Comparison of ENCODE assay signal across 25 mouse cellular contexts in genomic region chr14:60273346-60273745, GRCm38 (mm10). TPM values are rescaled to one million over a fixed set of nuclear protein-coding genes. Genes with fewer than 3 reads are reported as not detected.
DNase-seq lines count a peak whose midpoint lies in the region; ATAC-seq and TF ChIP-seq lines count a peak whose summit lies in the region.
"Had no signal": no experiment of that assay in that cellular context is flagged by ENCODE, and none has a peak within 500 bp of the region (broad histone marks: within the 10 kb centered on the region; RNA-seq: fewer than 3 reads in every experiment).

No protein-coding gene starts in this region.

- no peak for TF ChIP-seq POLR2A in olfactory bulb, adult 2 months (IDR thresholded peaks at IDR 0.05; ENCODE audit: insufficient read depth, low read depth, low read length)

- H3K4me2 ChIP-seq in forebrain, postnatal 0 days (ENCODE audit: low read depth): no peak overlapping the region
- H3K4me2 ChIP-seq in forebrain, embryonic 14.5 days (ENCODE audit: low read length): no peak overlapping the region
- H3K4me2 ChIP-seq in liver, embryonic 16.5 days (ENCODE audit: low read depth, low read length): peak overlapping the region; percentile 10; the same call in 1 of the 2 replicates
- H3K4me2 ChIP-seq: embryonic facial prominence, embryonic 13.5 days; heart, embryonic 11.5 days; hindbrain, embryonic 15.5 days; midbrain, embryonic 12.5 days had no signal

- no peak for DNase-seq in forebrain, postnatal 0 days
- DNase-seq in forebrain, embryonic 14.5 days (ENCODE audit: low spot score): no peak
- DNase-seq in liver: no peak
- no peak for DNase-seq in frontal cortex, postnatal 14 days (ENCODE audit: low spot score in 2 of 2)
- no peak for DNase-seq in cerebellum, postnatal 14 days
- DNase-seq: cerebellum, adult 11 months; cerebellum, postnatal 36 days; gastrocnemius, postnatal 14 days; heart, postnatal 14 days; kidney, postnatal 14 days; layer of hippocampus, postnatal 36 days; right cerebral cortex, adult 18-20 months; thymus, postnatal 36 days had no signal

- 77% methylated on average over 6 of the region's 6 CpGs for WGBS in forebrain, postnatal 0 days
- WGBS in forebrain, embryonic 14.5 days: 84% methylated on average over 6 of the region's 6 CpGs
- 40% methylated on average over 6 of the region's 6 CpGs for WGBS in liver, embryonic 16.5 days (ENCODE audit: insufficient replicate concordance)
- 75% methylated on average over 6 of the region's 6 CpGs for WGBS in olfactory bulb, adult 2 months

- H3K4me1 ChIP-seq in forebrain, postnatal 0 days (ENCODE audit: insufficient read depth): no peaks in the 10 kb centered on the region
- H3K4me1 ChIP-seq in forebrain, embryonic 14.5 days (ENCODE audit: control insufficient read depth, insufficient read depth, low read length): no peaks in the 10 kb centered on the region
- peaks cover 3% of the 10 kb centered on the region for H3K4me1 ChIP-seq in liver, embryonic 16.5 days (ENCODE audit: control insufficient read depth, low read depth, low read length)
- peaks cover 7% of the 10 kb centered on the region; the same call in 1 of the 2 replicates for H3K4me1 ChIP-seq in brown adipose tissue, adult 24 weeks (ENCODE audit: control insufficient read depth, insufficient read depth, insufficient read length, low read length)
- H3K4me1 ChIP-seq in olfactory bulb, adult 2 months (ENCODE audit: control insufficient read depth, insufficient read depth, low read length): peaks cover 9% of the 10 kb centered on the region
- H3K4me1 ChIP-seq: hindbrain, embryonic 15.5 days; midbrain, embryonic 12.5 days had no signal

- H3K27me3 ChIP-seq in forebrain, postnatal 0 days (ENCODE audit: insufficient read depth, low read length): no peaks in the 10 kb centered on the region
- no peaks in the 10 kb centered on the region for H3K27me3 ChIP-seq in forebrain, embryonic 14.5 days (replicated peaks; ENCODE audit: control insufficient read depth, insufficient read depth, low read length)
- no peaks in the 10 kb centered on the region for H3K27me3 ChIP-seq in liver, embryonic 16.5 days (ENCODE audit: control insufficient read depth, insufficient read depth, low read depth, low read length)
- H3K27me3 ChIP-seq: embryonic facial prominence, embryonic 13.5 days; hindbrain, embryonic 15.5 days; midbrain, embryonic 12.5 days had no signal

- no peak overlapping the region for H3K4me3 ChIP-seq in forebrain, postnatal 0 days (ENCODE audit: low read depth, low read length)
- H3K4me3 ChIP-seq in forebrain, embryonic 14.5 days (ENCODE audit: low read depth, low read length): no peak overlapping the region
- H3K4me3 ChIP-seq in liver, embryonic 16.5 days (ENCODE audit: low read depth, low read length): no peak overlapping the region
- no peak overlapping the region for H3K4me3 ChIP-seq in brown adipose tissue, adult 24 weeks (ENCODE audit: insufficient read depth, low read depth, low read length)
- H3K4me3 ChIP-seq in olfactory bulb, adult 2 months (ENCODE audit: insufficient read depth, low read depth, low read length): no peak overlapping the region
- H3K4me3 ChIP-seq: embryonic facial prominence, embryonic 13.5 days; hindbrain, embryonic 15.5 days; midbrain, embryonic 12.5 days; myocyte had no signal

- no peak for ATAC-seq in forebrain, postnatal 0 days
- no peak for ATAC-seq in forebrain, embryonic 14.5 days
- no peak for ATAC-seq in liver, embryonic 16.5 days (ENCODE audit: low read depth)
- ATAC-seq: intestine, postnatal 0 days had no signal

- H3K9ac ChIP-seq in forebrain, postnatal 0 days: no peak overlapping the region
- no peak overlapping the region for H3K9ac ChIP-seq in forebrain, embryonic 14.5 days (ENCODE audit: low read length)
- H3K9ac ChIP-seq in liver, embryonic 16.5 days (ENCODE audit: low read depth, low read length): no peak overlapping the region
- H3K9ac ChIP-seq: embryonic facial prominence, embryonic 13.5 days; hindbrain, embryonic 15.5 days; liver, embryonic 14.5 days; midbrain, embryonic 12.5 days had no signal

- no peaks in the 10 kb centered on the region for H3K9me3 ChIP-seq in forebrain, postnatal 0 days (ENCODE audit: low read length)
- no peaks in the 10 kb centered on the region for H3K9me3 ChIP-seq in forebrain, embryonic 14.5 days (replicated peaks; ENCODE audit: control insufficient read depth, low read length)
- H3K9me3 ChIP-seq in liver, embryonic 16.5 days (replicated peaks; ENCODE audit: control insufficient read depth, low read length): no peaks in the 10 kb centered on the region
- H3K9me3 ChIP-seq: embryonic facial prominence, embryonic 13.5 days; hindbrain, embryonic 15.5 days; midbrain, embryonic 12.5 days had no signal

- TF ChIP-seq CTCF in forebrain, postnatal 0 days (IDR thresholded peaks at IDR 0.05; ENCODE audit: low read depth): no peak
- no peak for TF ChIP-seq CTCF in olfactory bulb, adult 2 months (IDR thresholded peaks at IDR 0.05; ENCODE audit: insufficient read depth, low read depth, low read length)

- H3K27ac ChIP-seq in forebrain, postnatal 0 days (ENCODE audit: low read depth, low read length): 0 out of 2 replicates have a peak overlapping the region, but pooled peaks have one; percentile 16
- H3K27ac ChIP-seq in forebrain, embryonic 14.5 days (ENCODE audit: low read depth, low read length): no peak overlapping the region
- H3K27ac ChIP-seq in liver, embryonic 16.5 days (ENCODE audit: low read length): no peak overlapping the region
- H3K27ac ChIP-seq in brown adipose tissue, adult 24 weeks (replicated peaks; ENCODE audit: low read depth, low read length): peak overlapping the region; percentile 56
- 0 out of 2 replicates have a peak overlapping the region, but pooled peaks have one; percentile 29 for H3K27ac ChIP-seq in olfactory bulb, adult 2 months (ENCODE audit: insufficient read depth, low read depth, low read length)
- H3K27ac ChIP-seq: embryonic facial prominence, embryonic 13.5 days; hindbrain, embryonic 15.5 days; liver, embryonic 14.5 days; midbrain, embryonic 12.5 days had no signal

- H3K36me3 ChIP-seq in forebrain, postnatal 0 days (ENCODE audit: insufficient read depth): no peaks in the 10 kb centered on the region
- peaks cover 9% of the 10 kb centered on the region for H3K36me3 ChIP-seq in forebrain, embryonic 14.5 days (ENCODE audit: control insufficient read depth, insufficient read depth, low read length)
- no peaks in the 10 kb centered on the region for H3K36me3 ChIP-seq in liver, embryonic 16.5 days (ENCODE audit: control insufficient read depth, insufficient read depth)
- H3K36me3 ChIP-seq: embryonic facial prominence, embryonic 13.5 days; midbrain, embryonic 12.5 days had no signal

RNA-seq across cellular contexts. Expression of gene Mtmr6, which starts 8.3 kb away (rescaled TPM):
- 53.5 and 61.0 TPM in 2 replicates for total RNA-seq in forebrain, postnatal 0 days (2014; rRNA removed)
- 56.6 and 64.2 TPM in 2 replicates for polyA plus RNA-seq in forebrain, postnatal 0 days (2015; fragmentation: Nextera tagmentation; extraction: Ambion mirVana)
- 68.2 and 74.9 TPM in 2 replicates for polyA plus RNA-seq in forebrain, embryonic 14.5 days (2014; fragmentation: Nextera tagmentation; extraction: Ambion mirVana)
- 13.1 and 14.2 TPM in 2 replicates for polyA plus RNA-seq in liver, embryonic 16.5 days (2015; fragmentation: Nextera tagmentation; extraction: Ambion mirVana)
- 33.1 and 54.3 TPM in 2 replicates for polyA plus RNA-seq in brown adipose tissue, adult 24 weeks (2012; ENCODE audit: insufficient read depth, insufficient read length, missing spikeins)
- polyA plus RNA-seq in olfactory bulb, adult 2 months (2012; ENCODE audit: insufficient read depth, insufficient read length, low replicate concordance, missing spikeins): not detected in 2 replicates

RNA-seq across cellular contexts. Expression of gene Gm49336, which starts 22.0 kb away (rescaled TPM):
- total RNA-seq in forebrain, postnatal 0 days (2014; rRNA removed): 124 and 138 TPM in 2 replicates
- 29.0 and 35.7 TPM in 2 replicates for polyA plus RNA-seq in forebrain, postnatal 0 days (2015; fragmentation: Nextera tagmentation; extraction: Ambion mirVana)
- polyA plus RNA-seq in forebrain, embryonic 14.5 days (2014; fragmentation: Nextera tagmentation; extraction: Ambion mirVana): 61.0 and 71.8 TPM in 2 replicates
- polyA plus RNA-seq in liver, embryonic 16.5 days (2015; fragmentation: Nextera tagmentation; extraction: Ambion mirVana): 25.0 and 27.9 TPM in 2 replicates
- 9.5 and 11.7 TPM in 2 replicates for polyA plus RNA-seq in brown adipose tissue, adult 24 weeks (2012; ENCODE audit: insufficient read depth, insufficient read length, missing spikeins)
- polyA plus RNA-seq in olfactory bulb, adult 2 months (2012; ENCODE audit: insufficient read depth, insufficient read length, low replicate concordance, missing spikeins): 109 TPM in 1 of 2 replicates, not detected in the other

RNA-seq across cellular contexts. Expression of gene Nupl1, which starts 22.1 kb away (rescaled TPM):
- 0.23 TPM in 1 of 2 replicates, not detected in the other for total RNA-seq in forebrain, postnatal 0 days (2014; rRNA removed)
- not detected in 2 replicates for polyA plus RNA-seq in forebrain, postnatal 0 days (2015; fragmentation: Nextera tagmentation; extraction: Ambion mirVana)
- not detected in 2 replicates for polyA plus RNA-seq in forebrain, embryonic 14.5 days (2014; fragmentation: Nextera tagmentation; extraction: Ambion mirVana)
- polyA plus RNA-seq in liver, embryonic 16.5 days (2015; fragmentation: Nextera tagmentation; extraction: Ambion mirVana): 0.05 and 0.08 TPM in 2 replicates
- not detected in 2 replicates for polyA plus RNA-seq in brown adipose tissue, adult 24 weeks (2012; ENCODE audit: insufficient read depth, insufficient read length, missing spikeins)
- polyA plus RNA-seq in olfactory bulb, adult 2 months (2012; ENCODE audit: insufficient read depth, insufficient read length, low replicate concordance, missing spikeins): not detected in 2 replicates
- total RNA-seq: adrenal gland, adult 18-20 months; layer of hippocampus, postnatal 36 days had no signal
- polyA plus RNA-seq: embryonic facial prominence, embryonic 13.5 days; heart, embryonic 11.5 days; intestine, postnatal 0 days; limb, embryonic 11.5 days; midbrain, embryonic 12.5 days; myocyte had no signal

Comparison
In these comparisons a context has a peak if more than half of its experiments do, and no peak if none do; other contexts are left out.
1. H3K27ac ChIP-seq: peak in forebrain, postnatal 0 days (single experiment), brown adipose tissue, adult 24 weeks (single experiment) and olfactory bulb, adult 2 months (single experiment); none in forebrain, embryonic 14.5 days (single experiment) and liver, embryonic 16.5 days (single experiment).